Mouse (Mus musculus): ENCODE results near the gene Ehbp1. TPM values are rescaled to one million over a fixed set of nuclear protein-coding genes. Genes with fewer than 3 reads are reported as not detected.

Ehbp1 gene
- 1 to 10 TPM; 1.3 to 3.0 TPM for polyA plus RNA-seq (2017; shearing (Covaris generic))

- ATAC-seq: no peak
Measured at GRCm38 (mm10) chr11:22342242-22343207, at the start of gene Ehbp1. Ehbp1 (minus strand) TSS chr11:22342292.

GRCm38 (mm10) chr11:22387472-22388098 is 45.5 kb upstream of the Ehbp1 start:
- no peak for ATAC-seq

GRCm38 (mm10) chr11:22383532-22383931 is 41.4 kb upstream of the Ehbp1 start:
- ATAC-seq: no peak

- no peak for ATAC-seq
Measured at GRCm38 (mm10) chr11:22374811-22375210, 32.7 kb upstream of the Ehbp1 start.

GRCm38 (mm10) chr11:22373290-22373674 is 31.2 kb upstream of the Ehbp1 start:
- ATAC-seq: no peak

- ATAC-seq: no peak
Measured at GRCm38 (mm10) chr11:22372609-22373289, 30.7 kb upstream of the Ehbp1 start.

- no peak for ATAC-seq
Measured at GRCm38 (mm10) chr11:22369841-22370240, 27.7 kb upstream of the Ehbp1 start.

- ATAC-seq: no peak
Measured at GRCm38 (mm10) chr11:22368621-22369020, 26.5 kb upstream of the Ehbp1 start.

GRCm38 (mm10) chr11:22366486-22366885 is 24.4 kb upstream of the Ehbp1 start:
- ATAC-seq: no peak

GRCm38 (mm10) chr11:22353962-22354621 is 12.0 kb upstream of the Ehbp1 start:
- no peak for ATAC-seq

- no peak for ATAC-seq
Measured at GRCm38 (mm10) chr11:22349945-22350344, 7.9 kb upstream of the Ehbp1 start.

GRCm38 (mm10) chr11:22348536-22348910 is 6.4 kb upstream of the Ehbp1 start:
- no peak for ATAC-seq

- no peak for ATAC-seq
Measured at GRCm38 (mm10) chr11:22347651-22348535, 5.8 kb upstream of the Ehbp1 start.

- no peak for ATAC-seq
Measured at GRCm38 (mm10) chr11:22327302-22327910, 14.7 kb downstream of the Ehbp1 start.

- no peak for ATAC-seq
Measured at GRCm38 (mm10) chr11:22317824-22318411, 24.2 kb downstream of the Ehbp1 start.

GRCm38 (mm10) chr11:22315801-22316200 is 26.3 kb downstream of the Ehbp1 start:
- no peak for ATAC-seq

GRCm38 (mm10) chr11:22301164-22301563 is 40.9 kb downstream of the Ehbp1 start:
- ATAC-seq: no peak

- ATAC-seq: no peak
Measured at GRCm38 (mm10) chr11:22289164-22289563, 52.9 kb downstream of the Ehbp1 start.

GRCm38 (mm10) chr11:22287513-22287900 is 54.6 kb downstream of the Ehbp1 start:
- no peak for ATAC-seq

GRCm38 (mm10) chr11:22286885-22287512 is 55.1 kb downstream of the Ehbp1 start:
- ATAC-seq: peak; percentile 100

All from CD4-positive, CD25-positive, alpha-beta regulatory T cell, adult 4 months (primary cell).